Mouse (Mus musculus) c-Kit-positive CD71-negative TER-119-negative erythroid progenitor cells, embryonic 14.5 days (primary cell): ENCODE results near the gene Neurog2.

Experiments
- DNase-seq: peaks from one replicate; pipeline ENCODE4 v3.0.0-alpha.2; 2013; ENCODE audit warnings: low read depth

Neurog2 gene

DNA sequence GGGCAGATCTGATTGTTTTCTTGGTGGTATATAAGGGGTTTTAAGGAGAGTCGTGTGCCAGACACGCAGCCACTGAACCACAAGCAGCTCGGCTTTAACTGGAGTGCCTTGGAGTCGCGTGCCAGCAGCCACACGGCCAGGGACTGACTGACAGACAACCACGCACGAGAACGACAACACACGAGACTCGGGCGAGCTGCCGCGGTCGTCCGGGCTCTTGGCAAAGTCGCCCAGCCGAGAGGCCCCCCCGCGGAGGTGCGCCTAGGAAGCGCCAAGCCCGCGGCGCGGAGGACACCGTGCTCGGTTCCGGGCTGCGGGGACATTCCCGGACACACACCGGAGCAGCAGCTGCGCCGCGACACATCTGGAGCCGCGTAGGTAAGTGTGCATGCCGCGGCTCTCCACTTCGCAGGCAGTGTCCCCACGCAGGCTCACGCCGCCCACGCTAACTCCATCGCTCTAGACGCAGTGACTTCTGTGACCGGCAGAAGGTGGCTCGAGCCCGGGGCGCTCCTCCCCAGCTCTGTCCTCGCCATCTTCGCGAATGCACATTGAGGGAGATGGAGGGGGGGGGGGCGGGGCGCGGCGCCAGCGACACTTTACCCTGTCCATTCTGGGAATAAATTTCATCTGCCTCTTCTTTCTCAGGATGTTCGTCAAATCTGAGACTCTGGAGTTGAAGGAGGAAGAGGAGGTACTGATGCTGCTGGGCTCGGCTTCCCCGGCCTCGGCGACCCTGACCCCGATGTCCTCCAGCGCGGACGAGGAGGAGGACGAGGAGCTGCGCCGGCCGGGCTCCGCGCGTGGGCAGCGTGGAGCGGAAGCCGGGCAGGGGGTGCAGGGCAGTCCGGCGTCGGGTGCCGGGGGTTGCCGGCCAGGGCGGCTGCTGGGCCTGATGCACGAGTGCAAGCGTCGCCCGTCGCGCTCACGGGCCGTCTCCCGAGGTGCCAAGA is at the start of gene Neurog2:
TSS of gene Neurog2 (plus strand) at position 56 of the 953 bp plus-strand sequence.
- no peak for DNase-seq

DNA sequence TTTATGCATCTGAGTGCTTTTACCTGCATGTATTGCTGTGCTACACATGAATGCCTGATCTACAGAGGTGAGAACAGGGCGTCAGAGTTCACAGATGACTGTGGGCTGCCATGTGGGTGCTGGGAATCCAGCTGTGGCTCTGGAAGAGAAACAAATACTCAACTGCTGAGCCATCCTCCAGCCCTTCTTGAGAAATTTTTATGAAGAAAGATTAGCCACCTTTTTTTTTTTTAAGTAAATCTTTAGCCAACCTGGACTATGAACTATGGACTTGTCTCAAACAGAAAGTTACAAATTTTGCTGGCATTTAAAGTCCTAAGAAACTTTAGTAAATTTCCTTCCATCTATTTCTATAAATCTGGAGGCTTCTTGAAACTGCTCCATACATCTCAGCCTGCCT is 35.8 kb upstream of the Neurog2 start:
- DNase-seq = no peak

DNA sequence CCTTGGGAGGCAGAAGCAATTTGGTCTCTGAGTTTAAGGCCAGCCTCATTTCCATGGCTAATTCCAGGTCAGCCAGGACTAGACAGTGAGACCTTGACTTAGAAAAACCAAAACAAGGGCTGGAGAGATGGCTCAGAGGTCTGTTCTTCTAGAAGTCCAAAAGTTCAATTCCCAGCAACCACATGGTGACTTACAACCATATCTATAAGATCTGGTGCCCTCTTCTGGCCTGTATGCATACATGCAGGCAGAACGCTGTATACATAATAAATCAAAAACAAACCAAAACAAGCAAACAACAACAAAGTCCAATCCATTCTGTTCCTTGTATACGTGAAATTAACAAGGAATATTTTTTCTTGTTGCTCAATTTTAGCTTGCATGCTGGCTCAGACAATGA is 24.8 kb upstream of the Neurog2 start:
- DNase-seq = no peak

DNA sequence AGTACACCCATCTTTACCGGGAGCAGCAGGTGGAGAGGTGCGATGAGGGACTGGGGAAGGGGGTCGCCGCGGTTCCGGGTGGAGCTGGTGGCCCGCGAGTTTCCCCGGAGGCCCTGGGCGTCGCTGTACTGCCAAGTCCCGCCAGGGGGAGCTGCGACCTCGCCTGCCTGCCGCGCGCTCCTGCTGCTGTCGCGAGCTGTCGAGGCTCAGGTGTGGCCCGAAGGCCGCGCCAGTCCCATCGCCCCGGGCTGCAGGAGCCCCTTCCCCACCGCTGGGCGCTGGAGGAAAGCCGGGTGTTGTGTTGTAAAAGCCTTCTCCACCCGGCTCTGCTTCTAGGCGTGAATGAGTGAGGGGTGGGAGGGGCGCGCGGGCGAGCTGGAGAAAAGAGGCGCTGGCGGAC is 7.6 kb upstream of the Neurog2 start:
- DNase-seq = peak; percentile 47

DNA sequence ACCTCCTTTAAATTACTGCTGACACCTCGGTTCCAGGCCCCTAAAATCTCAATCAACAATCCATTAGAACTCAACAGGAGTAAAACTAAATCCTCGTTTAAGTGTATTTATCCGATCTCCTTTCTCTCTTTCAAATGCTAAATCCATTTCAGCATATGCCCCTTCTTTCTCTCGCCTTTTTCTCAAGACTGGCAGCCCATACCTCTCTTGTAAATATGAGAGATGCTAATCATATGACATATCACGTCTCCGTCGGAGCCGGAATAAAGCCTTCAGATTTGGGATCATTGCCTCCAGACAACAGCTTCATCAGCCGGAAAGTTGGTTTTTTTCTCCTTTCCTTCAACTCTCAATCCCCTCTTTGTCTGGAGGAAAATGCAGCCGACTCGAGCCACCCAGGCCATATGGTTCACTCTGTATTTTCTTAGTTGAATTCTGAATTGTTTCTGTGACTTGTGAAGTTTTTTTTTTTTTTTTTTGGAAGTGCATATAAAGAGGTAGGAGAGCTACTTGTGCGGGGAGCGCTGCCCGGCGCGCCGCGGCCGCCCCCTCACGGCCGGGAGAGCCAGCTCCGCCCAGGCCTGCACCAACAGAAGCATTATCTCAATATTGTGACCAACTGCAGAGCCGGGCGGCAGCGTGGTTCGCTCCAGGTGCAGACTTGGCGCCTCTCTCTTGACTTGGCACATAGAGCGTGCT is 7.1 kb upstream of the Neurog2 start:
- DNase-seq = no peak

DNA sequence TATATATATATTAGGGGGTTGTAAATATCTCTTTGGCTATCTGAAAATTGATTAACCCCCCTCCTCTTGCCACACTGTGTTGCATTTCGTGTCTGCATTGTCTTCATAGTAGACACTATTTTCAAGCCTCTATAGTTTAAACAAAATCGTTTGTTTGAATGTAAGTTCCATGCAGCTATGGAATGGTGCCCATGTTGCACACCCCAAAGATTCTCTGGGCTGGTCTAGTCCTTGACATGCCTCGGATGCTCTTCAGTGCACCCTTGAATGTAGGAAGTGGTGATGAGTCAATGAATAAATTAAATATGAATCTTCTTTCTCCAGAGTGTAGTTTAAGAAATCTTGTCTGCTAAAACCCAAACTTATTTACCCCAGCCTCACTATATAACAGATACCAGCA is 6.4 kb upstream of the Neurog2 start:
- DNase-seq = no peak

DNA sequence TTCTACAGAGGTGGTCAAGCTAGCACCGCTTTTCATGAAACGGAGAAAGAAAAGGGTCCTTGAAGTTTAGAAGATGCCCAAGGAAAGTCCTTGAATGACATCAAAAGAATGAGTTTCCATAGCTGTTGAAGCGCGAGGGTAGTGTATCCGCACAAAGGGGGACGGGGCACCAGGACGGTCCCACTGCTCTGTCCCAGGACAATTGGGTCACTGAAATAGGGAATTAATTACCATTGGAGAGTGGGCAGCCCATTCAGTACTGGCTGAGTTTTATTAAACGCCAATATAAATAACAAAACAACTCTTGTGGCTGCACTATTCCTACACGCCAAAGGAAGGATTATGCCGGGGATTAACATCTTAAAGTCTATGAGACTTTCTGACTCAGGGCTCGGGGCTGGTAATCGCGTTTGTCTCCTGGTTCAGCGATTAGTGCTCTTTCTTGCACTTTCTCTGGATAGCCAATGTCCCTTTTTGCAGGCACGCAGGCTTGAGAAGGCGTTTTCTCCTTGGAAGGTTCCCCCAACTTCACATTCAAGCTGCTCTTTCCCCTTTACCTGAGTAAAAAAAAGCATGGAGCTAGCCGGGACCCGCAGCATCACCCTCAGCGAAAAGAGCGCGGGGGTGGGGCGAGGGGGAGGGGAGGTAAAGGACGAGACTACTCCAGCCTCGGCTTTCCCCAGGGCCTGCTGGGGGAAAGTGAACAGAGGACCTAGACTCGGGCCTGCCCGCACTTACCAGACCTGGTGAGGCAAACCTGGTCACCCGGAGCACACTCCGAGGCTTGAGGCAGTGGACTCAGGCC is 5.6 kb upstream of the Neurog2 start:
- no peak for DNase-seq

DNA sequence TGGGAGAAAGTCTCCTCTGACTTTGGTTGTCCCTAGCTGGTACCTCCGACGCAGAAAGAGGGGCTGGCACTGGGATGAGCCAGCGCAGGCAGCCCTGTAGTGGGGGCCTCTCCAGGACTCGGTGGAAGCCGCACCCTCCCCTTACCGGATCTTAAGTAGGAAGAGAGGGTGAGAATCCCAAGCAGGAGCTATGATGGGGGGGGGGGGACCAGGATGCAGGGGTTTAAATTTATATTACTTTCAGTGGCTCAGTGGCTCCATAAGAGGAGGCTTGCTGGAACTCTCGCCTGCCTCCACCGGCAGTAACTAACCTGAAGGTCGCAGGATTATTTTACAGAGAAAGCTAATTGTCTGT is 5.0 kb upstream of the Neurog2 start:
- no peak for DNase-seq

DNA sequence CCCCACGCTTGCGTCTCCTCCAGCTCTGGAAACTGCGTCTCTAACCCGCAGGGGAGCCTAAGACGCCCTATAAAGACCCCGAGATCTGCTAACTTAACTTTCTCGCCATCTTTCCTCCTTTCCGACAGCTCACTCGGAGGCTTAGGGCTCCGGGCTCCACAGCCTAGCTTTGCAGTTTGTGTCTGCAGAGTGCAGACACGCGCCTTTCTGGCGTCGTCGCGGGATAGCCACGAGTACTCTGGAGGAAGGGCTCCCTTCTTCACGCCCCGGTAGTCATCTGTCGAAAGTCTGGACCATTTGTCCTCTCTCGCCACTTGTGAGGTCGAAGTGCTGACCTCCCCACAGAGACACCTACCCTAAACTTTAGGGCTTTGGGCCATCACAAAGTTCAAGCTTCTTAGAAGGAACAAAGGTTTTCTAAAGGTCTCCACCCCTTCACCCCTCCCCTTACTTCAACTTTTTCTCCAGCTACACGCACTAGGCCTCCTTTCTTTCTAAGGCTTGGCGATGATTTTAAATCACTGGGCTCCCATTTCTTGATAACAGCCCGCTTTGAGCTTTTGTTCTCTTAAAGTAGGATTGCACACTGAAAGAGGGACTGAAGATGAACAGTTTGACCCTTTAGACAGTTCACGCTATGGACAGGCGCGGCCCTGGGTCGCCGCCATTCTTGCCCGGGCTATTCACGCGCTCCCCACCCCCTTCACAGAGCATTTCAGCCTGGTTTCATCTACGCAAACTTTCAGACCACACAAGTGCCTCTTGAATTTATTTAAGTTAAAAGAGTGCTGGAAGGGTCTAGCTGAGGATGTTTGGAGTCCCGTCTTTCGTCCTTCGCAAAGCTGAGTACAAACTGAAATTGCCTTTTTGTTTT is 4.4 kb upstream of the Neurog2 start:
- DNase-seq = no peak

DNA sequence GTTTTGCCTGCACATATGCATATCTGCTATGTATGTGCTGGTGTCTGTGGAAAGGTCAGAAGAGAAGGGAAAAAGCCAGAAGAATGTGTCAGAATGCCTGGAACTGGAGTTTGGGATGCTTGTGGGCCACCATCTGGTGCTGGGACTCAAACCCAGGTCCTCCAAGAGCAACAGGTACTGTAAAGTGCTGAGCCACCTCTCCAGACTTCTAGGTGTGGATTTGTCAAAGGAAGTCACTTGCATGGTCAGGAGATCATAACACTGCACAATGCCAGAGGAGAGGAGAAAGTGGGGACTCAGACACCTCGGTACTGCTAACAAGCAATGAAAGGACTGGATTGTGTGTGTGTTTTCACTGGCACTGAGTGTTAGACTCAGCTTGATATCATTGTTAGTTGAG is 2.7 kb upstream of the Neurog2 start:
- DNase-seq = no peak

DNA sequence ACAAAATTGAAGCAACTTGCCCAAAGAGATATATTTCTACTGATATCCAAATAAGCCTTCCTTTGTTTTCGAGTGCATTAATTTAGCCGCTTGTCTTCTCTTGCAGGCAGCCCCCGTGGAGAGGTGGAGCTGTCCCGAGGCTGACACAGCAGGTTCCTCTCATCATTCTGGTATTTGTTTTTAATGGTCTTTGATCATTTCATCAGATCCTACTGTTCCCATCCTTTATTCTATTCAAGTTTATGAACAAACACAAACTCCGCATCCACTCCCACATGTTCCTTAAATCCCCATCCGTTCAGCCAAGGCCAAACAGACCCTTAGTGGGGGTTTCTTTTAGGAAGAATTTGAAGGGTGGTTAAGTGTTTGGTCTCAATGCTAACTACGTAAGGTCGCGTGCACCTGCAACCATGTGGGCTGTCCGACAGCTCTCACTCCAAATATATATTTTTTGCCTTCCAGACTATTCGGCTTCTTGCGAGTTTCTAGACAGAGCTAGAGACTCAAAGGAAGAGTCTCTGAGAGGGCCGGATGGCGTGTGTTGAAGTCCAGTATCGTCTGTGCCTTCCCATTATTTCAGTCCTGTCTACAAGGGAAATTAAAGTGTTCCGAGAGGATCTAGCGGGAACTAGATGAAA is 2.1 kb upstream of the Neurog2 start:
- DNase-seq = no peak

DNA sequence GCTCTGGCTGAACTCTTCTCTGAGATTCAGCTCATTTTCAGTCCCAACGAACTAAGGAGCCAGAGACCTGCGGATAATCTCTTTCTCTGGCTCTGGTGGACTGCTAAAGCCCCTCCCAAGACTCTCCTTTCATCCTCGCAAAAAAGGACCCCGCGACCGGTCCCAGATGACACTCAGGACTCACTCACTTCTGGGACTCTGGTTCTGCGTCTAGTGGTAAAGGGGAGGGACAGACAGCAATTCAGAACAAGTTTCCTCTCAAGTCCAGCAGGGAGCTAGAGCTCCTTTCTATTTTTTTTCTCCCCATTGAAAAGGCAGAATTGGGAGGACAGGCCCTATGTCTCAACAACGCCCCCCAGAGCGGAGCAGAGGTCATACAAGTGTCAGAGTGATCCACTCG is 1.4 kb upstream of the Neurog2 start:
- no peak for DNase-seq

DNA sequence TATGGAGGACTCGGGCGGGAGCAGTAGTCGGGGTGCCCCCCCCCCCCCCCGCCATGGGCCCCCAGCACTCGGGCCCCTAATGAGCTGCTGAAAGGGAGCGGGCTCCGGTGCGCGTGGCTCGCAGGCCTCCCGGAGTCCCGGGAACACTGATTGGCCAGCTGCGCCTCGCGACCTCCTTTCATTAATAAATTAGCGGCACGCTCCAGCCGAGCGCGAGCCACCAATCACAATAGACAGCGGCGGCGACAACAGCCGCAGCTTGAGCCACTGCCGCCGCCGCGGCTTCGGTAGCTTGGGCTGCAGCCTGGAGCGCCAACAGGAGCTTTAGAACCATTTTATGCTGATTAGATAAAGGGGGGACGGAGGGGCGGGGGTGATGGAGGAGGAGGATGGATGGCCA is 404 bp upstream of the Neurog2 start:
- DNase-seq = no peak

DNA sequence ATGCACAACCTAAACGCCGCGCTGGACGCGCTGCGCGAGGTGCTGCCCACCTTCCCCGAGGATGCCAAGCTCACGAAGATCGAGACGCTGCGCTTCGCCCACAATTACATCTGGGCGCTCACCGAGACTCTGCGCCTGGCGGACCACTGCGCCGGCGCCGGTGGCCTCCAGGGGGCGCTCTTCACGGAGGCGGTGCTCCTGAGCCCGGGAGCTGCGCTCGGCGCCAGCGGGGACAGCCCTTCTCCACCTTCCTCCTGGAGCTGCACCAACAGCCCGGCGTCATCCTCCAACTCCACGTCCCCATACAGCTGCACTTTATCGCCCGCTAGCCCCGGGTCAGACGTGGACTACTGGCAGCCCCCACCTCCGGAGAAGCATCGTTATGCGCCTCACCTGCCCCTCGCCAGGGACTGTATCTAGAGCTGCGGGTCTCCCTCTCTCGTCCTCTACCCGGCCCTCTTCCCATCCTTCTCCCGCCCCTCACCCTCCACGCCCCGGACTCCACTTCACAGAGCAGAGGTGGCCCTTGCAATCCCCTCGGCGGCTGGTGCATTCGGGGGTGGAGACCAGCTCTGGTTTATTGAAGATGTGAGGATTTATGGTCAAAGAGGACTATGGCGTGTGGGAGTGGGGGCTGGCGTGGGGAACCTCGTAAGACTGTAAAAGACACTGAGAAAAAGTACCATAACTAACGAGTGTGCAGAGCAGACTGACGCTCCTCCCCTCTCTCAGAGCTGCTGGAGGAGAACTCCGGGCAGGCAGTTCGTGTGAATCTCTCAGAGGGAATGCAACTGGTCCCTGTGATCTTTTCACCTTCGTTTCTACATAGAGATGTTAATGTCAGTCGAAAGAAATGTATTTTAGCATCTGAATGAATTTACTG is 1.4 kb downstream of the Neurog2 start:
- peak; percentile 57 for DNase-seq

DNA sequence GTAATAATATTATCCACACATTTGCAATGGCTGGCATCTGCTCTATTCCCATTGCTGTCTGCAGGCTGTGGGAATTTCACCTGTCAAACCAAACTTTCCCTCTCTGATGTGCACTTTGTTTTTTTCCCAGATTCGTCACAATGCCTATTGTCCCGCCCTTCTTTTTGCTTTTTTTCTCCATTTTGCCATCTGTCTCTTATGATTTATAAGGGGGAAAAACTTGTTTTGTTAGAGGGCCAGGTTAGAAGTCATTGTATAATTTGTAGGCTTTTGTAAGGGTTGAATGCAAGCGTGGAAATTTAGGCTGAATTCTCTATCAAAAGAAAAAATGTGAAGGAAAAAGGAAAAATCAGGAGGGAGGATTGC is 2.0 kb downstream of the Neurog2 start:
- no peak for DNase-seq

DNA sequence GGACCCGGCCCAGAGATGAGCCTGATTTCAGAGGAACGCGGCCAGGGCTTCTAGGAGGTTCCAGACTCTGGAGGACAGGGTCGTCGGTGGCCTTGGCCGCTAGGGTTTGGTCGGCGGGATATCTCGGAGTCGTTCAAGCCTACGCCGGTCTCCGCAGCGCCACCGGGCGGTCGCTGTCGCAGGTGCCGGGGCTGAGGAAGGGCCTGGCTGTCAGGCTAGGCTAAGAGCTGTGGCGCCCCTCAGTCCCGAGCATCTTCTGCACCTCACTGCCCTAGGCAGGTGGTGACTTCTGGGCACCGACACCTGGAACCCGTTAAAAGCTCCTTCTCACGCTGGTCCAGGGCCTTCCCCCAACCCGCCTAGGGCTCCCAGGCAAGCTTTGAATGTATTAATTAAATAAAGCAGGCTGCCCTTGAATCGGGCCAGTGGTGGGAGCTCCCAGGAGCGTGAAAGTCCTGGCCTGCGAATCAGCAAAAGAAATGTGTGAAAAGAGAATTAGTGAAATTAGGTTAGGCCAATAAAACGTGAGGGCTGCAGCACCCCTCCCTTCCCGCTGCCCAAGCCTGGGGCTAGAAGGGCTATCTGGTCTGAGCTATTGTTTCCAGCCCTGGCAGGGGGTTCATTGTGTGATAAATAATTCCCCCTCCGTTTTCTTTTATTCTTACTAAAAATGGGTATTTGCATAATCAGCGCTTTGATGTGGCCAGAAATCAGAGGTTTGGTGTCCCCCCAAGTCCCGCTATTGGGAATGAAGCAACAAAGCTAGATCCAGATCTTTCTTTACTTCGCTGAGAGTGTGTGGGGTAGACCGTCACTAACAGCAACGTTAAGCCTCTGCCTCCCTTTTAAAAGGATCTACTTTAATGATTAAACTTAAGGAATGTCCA is 7.2 kb downstream of the Neurog2 start:
- peak; percentile 54 for DNase-seq

DNA sequence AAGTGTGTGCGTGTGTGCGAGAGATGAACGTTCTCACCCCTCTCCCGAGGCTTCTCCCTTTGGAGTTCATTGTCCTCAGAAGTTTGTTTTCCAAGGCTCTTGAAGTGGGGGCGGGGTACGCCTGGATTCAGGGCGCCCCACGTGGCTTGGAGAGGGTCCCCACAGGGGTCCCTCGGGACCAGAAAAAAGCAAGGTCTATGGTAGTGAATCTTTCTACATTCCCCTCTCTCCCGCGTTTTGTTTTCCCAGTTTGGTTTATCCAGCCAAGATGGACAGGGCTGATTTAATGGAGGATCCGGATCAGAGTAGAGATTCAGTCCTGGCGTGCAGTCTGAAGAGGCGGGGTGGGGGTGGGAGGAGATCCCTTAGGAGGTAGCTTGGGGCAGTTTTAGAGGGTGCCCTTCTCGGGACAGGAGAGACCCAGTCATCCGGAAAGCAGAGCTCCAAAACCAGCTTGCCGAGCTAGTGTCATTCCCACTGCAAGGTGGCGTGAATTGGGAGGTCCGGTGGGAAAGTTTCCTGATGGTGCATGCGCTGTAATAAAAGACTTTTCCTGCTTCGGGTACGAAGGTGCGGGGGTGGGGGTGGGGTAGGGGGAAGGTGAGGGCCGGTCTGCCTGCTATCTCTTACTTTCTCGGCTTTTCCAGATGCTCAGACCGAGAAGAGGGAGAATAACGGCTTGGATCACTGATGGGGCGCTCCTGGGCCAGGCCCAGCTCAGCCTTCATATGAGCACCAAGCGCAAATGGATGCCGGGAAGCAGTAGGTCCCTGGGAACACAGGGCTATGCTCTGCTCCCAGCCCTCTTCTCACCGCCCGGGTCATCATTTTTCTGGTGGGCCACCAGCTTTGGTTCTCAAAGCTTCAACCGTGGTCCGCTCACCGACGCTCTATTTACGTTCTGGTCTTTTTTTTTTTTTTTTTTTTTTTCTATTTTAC is 8.1 kb downstream of the Neurog2 start:
- DNase-seq = no peak

DNA sequence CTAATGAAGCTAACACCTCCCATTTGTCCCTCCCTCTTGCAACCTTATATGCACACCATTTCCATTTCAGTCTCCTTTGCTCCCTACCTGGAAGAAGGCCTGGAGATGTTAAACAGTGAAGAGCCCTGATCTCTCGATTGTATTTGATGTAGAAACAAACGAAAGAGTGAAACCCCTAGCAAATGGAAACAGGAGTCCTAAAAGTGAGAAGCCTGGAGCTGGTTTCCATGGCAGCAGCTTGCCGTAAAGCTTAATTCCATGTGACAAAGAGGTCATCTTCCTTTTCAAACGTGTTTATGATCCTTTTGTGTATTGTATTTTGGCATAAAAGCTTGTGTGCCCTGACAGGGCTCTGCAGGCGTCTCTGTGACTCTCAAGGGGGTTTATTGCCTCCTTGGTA is 9.3 kb downstream of the Neurog2 start:
- no peak for DNase-seq
